Mouse (Mus musculus): ENCODE data around the gene Ostm1. TPM values are rescaled to one million over a fixed set of nuclear protein-coding genes. Genes with fewer than 3 reads are reported as not detected.

Gene Ostm1
- total RNA-seq (2021): 10 to 100 TPM; 58.9 to 59.8 TPM
- long read RNA-seq, transcript Ostm1-201 (6 exons, 3,006 nt): major isoform, 102 of 111 reads
- long read RNA-seq, partial matches to known transcripts: 3 of 111 reads
- long read RNA-seq, other reads (novel, unspliced or antisense): 4 of 111 reads

- DNase-seq (ENCODE audit: low spot score in 2 of 2): peak; percentile 39 to 60
Observed at GRCm38 (mm10) chr10:42583157-42583872, at the start of gene Ostm1, which contains the start of gene Nr2e1. Gene Ostm1, plus strand, starts transcription at chr10:42583822. Gene Nr2e1, minus strand, starts transcription at chr10:42583632.

GRCm38 (mm10) chr10:42533836-42534453 is 49.7 kb upstream of the Ostm1 start:
- DNase-seq (ENCODE audit: low spot score in 2 of 2): no peak

- DNase-seq (ENCODE audit: low spot score in 2 of 2): no peak
Observed at GRCm38 (mm10) chr10:42537571-42538316, 45.9 kb upstream of the Ostm1 start.

DNA sequence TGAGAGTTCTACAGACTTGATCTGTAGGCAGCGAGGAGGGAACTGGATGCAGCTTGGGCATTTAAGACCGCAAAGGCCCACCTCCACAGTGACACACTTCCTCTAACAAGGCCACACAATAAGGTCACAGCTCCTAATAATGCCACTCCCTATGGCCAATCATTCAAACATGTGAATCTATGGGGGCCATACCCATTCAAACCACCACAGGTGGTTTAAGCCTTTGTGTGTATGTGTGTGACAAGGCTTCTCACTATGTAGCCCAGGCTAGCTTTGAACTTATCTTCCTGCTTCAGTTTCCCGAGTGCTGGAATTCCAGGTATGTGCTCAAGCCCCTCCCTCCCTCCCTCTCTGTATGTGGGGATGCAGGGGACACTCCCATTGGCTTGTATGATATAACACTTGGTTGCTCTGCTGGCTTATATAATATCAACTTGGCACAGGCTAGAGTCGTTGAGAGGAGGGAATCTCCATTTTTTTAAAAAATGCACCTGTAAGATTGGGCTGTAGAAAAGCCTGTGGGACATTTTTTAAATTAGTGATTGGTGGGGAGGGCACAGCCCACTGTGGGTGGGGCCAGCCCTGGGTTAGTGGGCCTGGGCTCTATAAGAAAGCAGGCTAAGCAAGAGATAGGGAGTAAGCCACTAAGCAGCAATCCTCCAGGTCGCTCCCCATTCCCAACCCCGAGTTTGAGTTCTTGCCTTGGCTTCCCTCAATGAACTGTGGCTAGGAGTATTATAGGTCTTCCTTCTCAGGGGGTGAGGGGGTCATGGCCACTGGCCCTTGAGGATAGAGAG is 37.7 kb upstream of the Ostm1 start:
- DNase-seq (ENCODE audit: low spot score in 2 of 2): no peak

- DNase-seq (ENCODE audit: low spot score in 2 of 2): no peak
Observed at GRCm38 (mm10) chr10:42546507-42546906, 37.1 kb upstream of the Ostm1 start.

GRCm38 (mm10) chr10:42559581-42560200 is 23.9 kb upstream of the Ostm1 start:
- no peak for DNase-seq (ENCODE audit: low spot score in 2 of 2)

GRCm38 (mm10) chr10:42562272-42562671 is 21.4 kb upstream of the Ostm1 start:
- no peak for DNase-seq (ENCODE audit: low spot score in 2 of 2)

- DNase-seq (ENCODE audit: low spot score in 2 of 2): no peak
Observed at GRCm38 (mm10) chr10:42572567-42572966, 11.1 kb upstream of the Ostm1 start.

- DNase-seq (ENCODE audit: low spot score in 2 of 2): no peak
Observed at GRCm38 (mm10) chr10:42572971-42573370, 10.7 kb upstream of the Ostm1 start.

DNA sequence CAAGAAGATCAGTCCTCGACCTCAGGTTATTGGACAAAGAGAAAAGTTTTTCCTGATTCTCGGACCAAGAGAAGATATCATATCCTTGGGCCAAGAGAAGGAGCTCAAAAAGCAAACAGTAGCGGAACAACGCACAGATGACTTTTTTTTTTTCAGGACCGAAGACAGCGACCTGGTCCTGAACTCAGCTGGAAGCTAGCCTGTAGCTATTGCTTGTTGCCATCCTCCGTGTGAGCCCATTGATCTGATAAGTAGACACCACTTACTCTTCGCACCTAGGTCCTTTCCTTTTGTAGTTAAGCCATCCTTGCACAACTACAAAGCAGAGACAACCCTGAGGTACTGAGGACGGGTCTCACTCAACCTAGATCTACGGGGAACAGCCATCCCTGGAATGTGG is 9.0 kb upstream of the Ostm1 start:
- no peak for DNase-seq (ENCODE audit: low spot score in 2 of 2)

GRCm38 (mm10) chr10:42577525-42578280 is 5.9 kb upstream of the Ostm1 start:
- no peak for DNase-seq (ENCODE audit: low spot score in 2 of 2)

- DNase-seq (ENCODE audit: low spot score in 2 of 2): peak in 1 of 2 experiments; percentile 20
Observed at GRCm38 (mm10) chr10:42578281-42578675, 5.3 kb upstream of the Ostm1 start.

DNA sequence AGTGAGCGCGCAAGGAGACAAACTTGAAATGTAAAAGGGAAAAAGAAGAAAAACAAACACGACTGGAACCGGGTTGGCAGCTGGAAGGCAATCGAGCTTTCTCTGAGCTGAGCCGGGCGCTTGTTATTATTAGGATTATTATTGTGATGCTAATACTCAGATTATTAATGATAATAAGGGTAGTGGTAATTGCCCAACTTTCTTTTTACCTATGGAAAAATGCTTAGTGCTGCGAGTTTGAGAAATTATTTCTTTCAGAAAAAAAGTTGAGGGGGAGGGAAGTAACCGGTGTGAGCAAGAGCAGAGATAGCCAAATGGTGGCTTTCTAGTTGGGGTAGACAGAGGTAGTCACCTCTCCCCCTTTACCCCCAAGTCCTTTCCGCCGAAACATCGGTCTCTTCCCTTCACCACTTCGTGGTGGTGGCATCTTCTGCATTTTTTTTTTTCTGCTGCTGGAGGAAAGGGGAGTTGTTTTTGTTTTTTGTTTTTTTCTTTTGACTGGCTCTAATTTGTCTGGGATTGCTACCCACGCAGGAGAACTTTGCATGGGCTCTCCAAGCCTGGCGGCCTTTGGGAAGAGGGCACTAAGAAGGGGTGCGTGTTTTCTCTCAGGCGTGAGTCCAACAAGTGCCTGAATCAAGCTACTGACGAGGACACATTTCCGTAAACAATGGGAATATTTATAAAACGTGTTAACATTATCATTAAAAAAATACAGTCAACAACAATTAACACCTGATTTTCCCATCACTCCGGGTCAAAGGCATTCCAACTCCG is 4.7 kb upstream of the Ostm1 start:
- DNase-seq (ENCODE audit: low spot score in 2 of 2): no peak

- no peak for DNase-seq (ENCODE audit: low spot score in 2 of 2)
Observed at GRCm38 (mm10) chr10:42579475-42580130, 4.0 kb upstream of the Ostm1 start.

DNA sequence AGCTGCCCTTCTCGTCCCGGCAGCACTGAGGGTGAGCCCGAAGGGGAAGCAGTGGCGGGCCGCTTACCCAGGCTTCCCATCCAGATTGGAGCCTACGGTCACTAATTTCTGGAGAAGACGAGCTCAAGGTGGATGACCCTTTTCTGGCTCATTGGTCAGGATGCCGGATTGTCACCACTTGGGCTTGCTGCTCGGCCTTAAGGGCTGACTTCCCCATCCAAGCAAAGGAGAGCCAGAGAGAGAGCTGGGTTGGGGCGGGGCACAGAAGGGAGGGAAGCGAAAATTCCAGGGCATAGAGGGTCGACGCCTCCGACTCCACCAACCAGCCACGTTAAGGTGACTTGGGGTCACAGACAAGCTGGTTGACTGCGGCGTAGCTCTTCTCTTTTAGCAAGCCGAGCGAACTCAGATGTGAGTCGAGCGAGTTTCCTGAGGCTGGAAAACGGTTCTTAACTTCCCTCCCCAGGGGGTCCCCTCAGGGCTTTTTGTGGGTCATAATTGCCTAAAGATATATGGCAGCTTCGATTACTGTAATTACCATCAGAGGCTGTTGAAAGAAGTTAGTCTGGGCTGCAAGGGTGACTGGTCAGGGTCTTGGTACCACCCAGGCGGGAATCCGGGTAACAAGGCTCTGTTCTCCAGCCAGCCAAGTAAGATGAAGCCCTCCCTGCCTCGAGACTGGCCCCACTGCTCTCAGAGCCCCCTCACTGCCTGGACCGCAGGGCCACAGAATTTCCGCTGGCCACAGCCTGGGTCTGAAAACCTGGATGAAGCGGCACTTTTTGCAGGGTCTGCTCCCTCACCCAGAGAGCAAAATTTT is 3.3 kb upstream of the Ostm1 start:
- DNase-seq (ENCODE audit: low spot score in 2 of 2): no peak

- no peak for DNase-seq (ENCODE audit: low spot score in 2 of 2)
Observed at GRCm38 (mm10) chr10:42580951-42581277, 2.7 kb upstream of the Ostm1 start.

DNA sequence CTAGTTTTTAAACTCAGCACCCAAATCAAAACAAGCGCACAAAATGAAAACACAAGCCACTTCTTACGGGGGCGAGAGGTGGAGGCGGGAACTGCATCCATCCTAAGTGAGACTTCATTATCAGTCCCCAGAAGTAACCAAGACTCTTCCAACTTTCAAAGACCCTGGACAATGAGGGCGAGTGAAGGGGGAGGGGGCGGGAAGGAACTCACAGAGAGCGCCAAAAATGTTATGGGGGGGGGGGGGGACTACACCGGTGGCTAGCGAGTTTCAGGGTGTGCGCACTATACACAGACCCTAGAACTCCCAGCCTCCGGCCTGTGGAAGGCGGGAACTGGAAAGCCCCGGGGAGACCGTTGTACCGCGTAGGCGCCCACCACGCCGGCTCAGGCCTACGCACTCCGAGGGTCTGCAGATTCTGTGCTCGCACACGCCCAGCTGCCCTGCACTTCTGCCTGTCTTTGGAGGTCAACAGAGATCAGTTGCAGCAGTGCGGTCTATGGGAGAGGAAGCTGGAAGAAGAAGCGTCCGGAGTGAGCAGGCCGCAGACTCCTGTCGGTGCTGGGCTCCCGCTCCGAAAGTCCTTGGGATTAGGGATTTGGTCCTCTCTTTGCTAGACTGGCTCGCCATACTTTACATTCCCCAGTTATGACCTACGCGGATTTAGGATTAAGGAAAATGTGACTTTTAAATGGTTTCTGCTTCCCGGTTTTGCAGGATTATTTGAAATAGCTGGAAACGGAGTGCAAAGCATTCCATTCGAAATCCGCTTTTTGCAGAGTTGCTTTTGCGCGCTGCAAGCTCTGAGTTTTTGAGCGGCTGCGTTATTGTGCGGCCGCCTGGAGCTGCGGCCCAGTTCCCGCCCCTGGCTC is 1.7 kb upstream of the Ostm1 start:
- DNase-seq (ENCODE audit: low spot score in 2 of 2): no peak
